Mouse (Mus musculus) liver, embryonic 11.5 days (tissue): ENCODE results near the gene Uqcrc1. TPM values are rescaled to one million over a fixed set of nuclear protein-coding genes. Genes with fewer than 3 reads are reported as not detected.

ENCODE experiments used
- ATAC-seq: fragments of 200-750 bp; cut with Nextera tagmentation; replicated peaks from 2 replicates; pipeline ENCODE4 v1.8.0; 2017; ENCODE audit warnings: moderate number of reproducible peaks, mild to moderate bottlenecking, moderate TSS enrichment, moderate library complexity; ENCODE audit not compliant: low FRiP score
- DNase-seq: peaks from one replicate; pipeline ENCODE4 v3.0.0-alpha.2; 2017; ENCODE audit warnings: low spot score
- H3K27ac ChIP-seq: fragments of 300-500 bp; sonication (generic); 2 replicates; pipeline ENCODE4 v1.5.1; 2014; ENCODE audit warnings: mild to moderate bottlenecking, low read depth, low read length, control low read depth
- H3K27me3 ChIP-seq: fragments of 300-500 bp; sonication (generic); replicated peaks from 2 replicates; pipeline ENCODE4 v1.6.1; 2014; ENCODE audit warnings: low read length, mixed read lengths; ENCODE audit not compliant: control insufficient read depth, insufficient read depth
- H3K36me3 ChIP-seq: fragments of 300-500 bp; sonication (generic); 2 replicates; pipeline ENCODE4 v1.6.1; 2014; ENCODE audit warnings: mild to moderate bottlenecking, low read length, moderate library complexity, mixed read lengths; ENCODE audit not compliant: control insufficient read depth, insufficient read depth
- H3K4me1 ChIP-seq: fragments of 300-500 bp; sonication (generic); replicated peaks from 2 replicates; pipeline ENCODE4 v1.6.1; 2014; ENCODE audit warnings: low read length, mixed read lengths; ENCODE audit not compliant: control insufficient read depth, insufficient read depth
- H3K4me2 ChIP-seq: fragments of 300-500 bp; sonication (generic); 2 replicates; pipeline ENCODE4 v1.6.1; 2014; ENCODE audit warnings: mild to moderate bottlenecking, control low read depth, moderate library complexity
- H3K4me3 ChIP-seq: fragments of 300-500 bp; sonication (generic); 2 replicates; pipeline ENCODE4 v1.5.1; 2014; ENCODE audit warnings: low read depth, low read length, control low read depth
- H3K9ac ChIP-seq: fragments of 300-500 bp; sonication (generic); 2 replicates; pipeline ENCODE4 v1.6.1; 2014; ENCODE audit warnings: low read depth, low read length, control low read depth
- H3K9me3 ChIP-seq: fragments of 300-500 bp; sonication (generic); 2 replicates; pipeline ENCODE4 v1.6.1; 2016; ENCODE audit warnings: low read length, inconsistent platforms, mixed read lengths; ENCODE audit not compliant: control insufficient read depth
- WGBS: fragments of 180-500 bp; shearing (Covaris S2); extraction: QIAGEN DNeasy Blood & Tissue Kit; methylation state at CpG from one replicate; pipeline ENCODE4 v1.1.7; 2014; 5-methylcytosine and 5-hydroxymethylcytosine counted together
- polyA plus RNA-seq: library from polyadenylated mRNA; unstranded; fragments of >200 nt; fragmentation: Nextera tagmentation; extraction: Ambion mirVana; gene quantifications from 2 replicates; pipeline ENCODE4 v1.2.1, GENCODE M21; 2014

Gene Uqcrc1
- polyA plus RNA-seq, 1 experiment from 2014 or later = 547 TPM

DNA sequence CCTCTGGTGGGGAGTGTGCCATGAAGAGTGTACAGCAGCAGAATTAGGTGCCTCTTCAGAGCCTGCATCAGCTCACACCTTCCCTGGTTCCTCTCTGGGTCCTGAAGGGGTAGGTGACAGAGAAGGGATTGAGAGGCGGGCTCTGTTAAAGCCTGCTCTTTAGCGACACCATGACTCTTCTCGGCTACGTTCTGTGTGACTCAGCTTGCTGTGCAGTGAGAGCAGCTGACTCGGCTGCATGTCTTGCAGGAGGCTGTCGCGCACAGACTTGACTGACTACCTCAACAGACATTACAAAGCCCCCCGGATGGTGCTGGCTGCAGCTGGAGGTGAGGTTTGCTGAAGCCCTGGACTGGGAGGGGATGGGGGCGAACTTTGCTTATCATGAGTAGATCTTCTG is 8.7 kb downstream of the Uqcrc1 start:
- Histone ChIP-seq H3K27me3 (no peaks in the 10 kb centered on the region), H3K9me3 (no peaks in the 10 kb centered on the region), H3K9ac (0 out of 2 replicates have a peak overlapping the region, but pooled peaks have one; percentile 12), H3K4me3 (no peak overlapping the region), H3K36me3 (peaks cover 72% of the 10 kb centered on the region), H3K4me1 (no peaks in the 10 kb centered on the region; the same call in 1 of the 2 replicates), H3K4me2 (no peak overlapping the region), H3K27ac (no peak overlapping the region)
- no peak for ATAC-seq
- DNase-seq = no peak
- 81% methylated on average over 9 of the region's 9 CpGs for WGBS

DNA sequence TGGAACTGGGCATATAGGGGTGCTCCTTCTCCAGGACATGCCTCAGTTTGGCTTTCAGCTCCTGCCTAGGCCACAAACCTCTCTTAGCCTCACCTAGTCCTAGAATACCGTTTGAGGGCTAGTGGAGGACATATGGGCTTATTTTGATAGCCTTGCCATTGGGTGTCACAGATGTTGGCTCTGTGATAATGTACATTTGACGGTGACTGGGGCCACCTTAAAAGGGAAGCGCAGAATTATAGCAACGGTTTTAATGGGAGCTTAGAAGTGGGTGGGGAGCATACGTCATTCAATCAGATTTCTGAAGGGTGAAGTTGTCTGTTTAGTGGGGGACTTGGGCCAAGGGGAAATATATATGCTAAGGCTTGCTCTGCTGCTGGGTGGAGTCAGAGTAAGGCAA is 9.2 kb downstream of the Uqcrc1 start:
- peak; percentile 42; the same call in 1 of the 2 replicates for ATAC-seq
- no peak for DNase-seq
- Histone ChIP-seq H3K4me2 (no peak overlapping the region), H3K9me3 (no peaks in the 10 kb centered on the region), H3K4me1 (no peaks in the 10 kb centered on the region; the same call in 1 of the 2 replicates), H3K27me3 (no peaks in the 10 kb centered on the region), H3K4me3 (no peak overlapping the region), H3K9ac (no peak overlapping the region), H3K36me3 (peaks cover 72% of the 10 kb centered on the region), H3K27ac (no peak overlapping the region)
- 71% methylated on average over 5 of the region's 5 CpGs for WGBS

DNA sequence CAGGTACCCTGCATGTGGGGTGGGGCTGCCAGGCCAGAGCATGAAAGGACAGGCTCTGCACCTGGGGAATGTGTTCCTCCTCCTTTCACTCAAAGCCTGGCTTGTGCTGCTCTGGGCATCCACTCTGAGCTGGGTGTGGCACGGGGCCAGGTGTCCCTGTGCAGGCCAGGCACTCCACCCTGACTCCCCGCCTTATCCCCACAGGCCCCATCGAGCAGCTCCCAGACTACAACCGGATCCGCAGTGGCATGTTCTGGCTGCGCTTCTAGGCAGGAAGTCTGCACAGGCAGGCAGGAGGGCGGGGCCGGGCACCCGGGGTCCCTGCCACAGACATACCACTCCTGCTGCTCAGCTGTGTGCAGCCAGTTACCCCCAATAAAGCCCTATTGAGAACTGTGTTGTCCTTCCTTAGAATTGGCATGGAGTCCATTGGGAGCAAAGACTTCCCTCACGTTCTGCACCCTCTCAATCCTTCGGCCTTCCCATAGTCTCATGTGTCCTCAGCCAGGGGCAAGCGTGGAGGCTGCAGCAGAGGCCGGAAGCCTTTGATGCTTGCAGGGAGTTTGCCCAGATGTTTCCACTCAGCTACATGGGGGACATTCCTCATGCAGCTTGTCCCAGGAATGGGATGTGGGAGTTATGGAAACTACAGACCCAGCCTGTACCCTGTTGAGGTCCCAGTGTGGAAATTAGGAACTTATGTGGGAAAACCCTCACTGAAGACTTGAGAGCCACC is 13.0 kb downstream of the Uqcrc1 start:
- Histone ChIP-seq H3K27me3 (peaks cover 20% of the 10 kb centered on the region), H3K4me3 (no peak overlapping the region), H3K9me3 (no peaks in the 10 kb centered on the region), H3K27ac (no peak overlapping the region), H3K4me1 (no peaks in the 10 kb centered on the region), H3K4me2 (no peak overlapping the region), H3K9ac (no peak overlapping the region), H3K36me3 (peaks cover 50% of the 10 kb centered on the region)
- WGBS = 89% methylated on average over 13 of the region's 13 CpGs
- ATAC-seq (no peak), DNase-seq (no peak)

DNA sequence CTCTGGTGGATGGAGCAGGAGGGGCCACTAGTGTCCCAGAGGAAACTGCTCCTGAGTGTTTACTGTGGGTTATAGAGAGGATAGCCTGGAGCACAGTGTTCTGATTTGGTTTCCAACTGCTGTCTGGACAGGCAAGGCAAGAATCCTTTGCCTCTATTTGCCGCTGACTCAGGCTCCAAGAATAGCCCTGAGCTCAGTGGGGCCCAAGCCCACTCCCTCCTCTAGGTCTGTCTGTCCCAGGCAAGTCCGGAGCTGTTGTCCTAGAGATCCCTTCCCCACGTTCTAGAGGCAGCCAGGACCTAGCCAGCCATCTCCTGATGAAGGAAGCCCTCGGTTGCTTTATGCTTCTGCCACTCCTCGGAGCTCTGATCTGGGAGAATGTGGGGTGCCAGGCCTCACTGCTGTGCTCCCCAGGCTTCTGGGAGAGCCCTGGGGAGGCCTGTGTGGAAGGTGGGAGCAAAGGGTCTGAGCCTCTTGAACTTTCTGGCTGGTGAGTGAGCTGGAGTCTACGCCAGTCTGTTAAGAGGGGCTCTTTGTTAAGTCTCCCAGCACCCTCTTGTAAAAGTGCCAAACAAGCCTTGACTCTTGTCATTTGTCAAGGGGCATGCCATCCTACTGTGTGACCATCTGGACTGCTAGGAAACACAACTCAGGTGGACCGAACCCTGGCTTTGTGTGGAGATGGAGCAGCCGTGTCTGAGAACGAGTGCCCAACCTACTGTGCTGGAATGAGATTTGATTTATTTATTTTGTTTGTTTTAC is 13.7 kb downstream of the Uqcrc1 start:
- WGBS = 83% methylated on average over 9 of the region's 9 CpGs
- DNase-seq (no peak), ATAC-seq (no peak)
- Histone ChIP-seq H3K27ac (no peak overlapping the region), H3K9me3 (no peaks in the 10 kb centered on the region), H3K9ac (no peak overlapping the region), H3K4me1 (no peaks in the 10 kb centered on the region), H3K36me3 (peaks cover 43% of the 10 kb centered on the region), H3K27me3 (peaks cover 23% of the 10 kb centered on the region), H3K4me3 (no peak overlapping the region), H3K4me2 (no peak overlapping the region)

DNA sequence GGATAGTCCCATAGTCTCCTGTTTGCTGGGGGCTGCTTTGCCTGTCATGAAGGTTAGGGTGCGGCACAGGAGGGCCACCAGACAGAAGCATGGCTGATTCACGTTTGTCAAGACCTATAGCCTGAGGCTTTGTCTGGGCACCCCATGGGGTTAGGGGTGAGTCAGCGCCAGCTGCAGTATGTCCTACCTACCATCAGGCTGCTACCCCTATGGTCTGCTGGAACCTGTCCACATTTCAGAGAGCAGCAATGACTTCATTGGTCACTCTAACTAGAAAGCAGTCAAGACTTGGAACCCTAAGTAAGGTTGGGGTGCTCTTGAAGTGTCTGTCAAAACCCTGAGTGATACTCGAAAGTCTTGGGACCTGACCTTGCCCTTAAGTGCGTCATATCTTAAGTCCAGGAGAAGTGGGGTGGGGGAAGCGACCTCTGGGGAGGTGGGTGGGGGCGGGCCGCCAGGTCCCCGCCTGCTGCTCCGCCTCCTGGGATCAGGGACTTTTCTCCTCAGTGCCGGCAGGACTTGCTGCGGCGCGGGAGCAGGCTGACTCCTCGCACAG is 16.7 kb downstream of the Uqcrc1 start, which contains the start of gene Col7a1:
Col7a1 (plus strand) TSS at position 506 of the 556 bp plus-strand sequence.
- Histone ChIP-seq H3K27ac (no peak within 1 kb of the TSS), H3K4me1 (no peaks in the 10 kb centered on the region), H3K9me3 (no peaks in the 10 kb centered on the region), H3K4me3 (0 out of 2 replicates have a peak within 1 kb of the TSS, but pooled peaks have one; percentile 15), H3K36me3 (peaks cover 21% of the 10 kb centered on the region), H3K9ac (no peak within 1 kb of the TSS), H3K4me2 (peak within 1 kb of the TSS; percentile 49), H3K27me3 (peaks cover 23% of the 10 kb centered on the region)
- no peak for ATAC-seq
- DNase-seq = no peak
- 12% methylated on average over 15 of the region's 15 CpGs for WGBS

DNA sequence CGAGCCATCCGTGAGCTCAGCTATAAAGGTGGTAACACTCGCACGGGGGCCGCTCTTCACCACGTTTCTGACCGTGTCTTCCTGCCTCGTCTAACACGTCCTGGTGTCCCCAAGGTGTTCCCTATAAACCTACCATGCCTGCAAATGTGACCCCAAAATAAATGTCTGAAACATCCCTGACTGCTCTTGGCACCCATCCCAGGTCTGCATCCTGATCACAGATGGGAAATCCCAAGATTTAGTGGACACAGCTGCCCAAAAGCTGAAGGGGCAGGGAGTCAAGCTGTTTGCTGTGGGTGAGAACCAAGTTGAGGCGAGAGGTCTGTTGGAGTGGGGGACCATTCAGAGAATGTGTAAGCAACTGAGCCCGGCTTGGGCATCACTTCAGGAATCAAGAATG is 18.8 kb downstream of the Uqcrc1 start:
- DNase-seq = no peak
- no peak overlapping the region for H3K9ac ChIP-seq
- H3K4me1 ChIP-seq = no peaks in the 10 kb centered on the region
- no peak for ATAC-seq
- H3K27me3 ChIP-seq = peaks cover 23% of the 10 kb centered on the region
- H3K36me3 ChIP-seq = peaks cover 2% of the 10 kb centered on the region
- no peak overlapping the region for H3K27ac ChIP-seq
- 85% methylated on average over 11 of the region's 11 CpGs for WGBS
- no peaks in the 10 kb centered on the region for H3K9me3 ChIP-seq
- H3K4me2 ChIP-seq = no peak overlapping the region
- H3K4me3 ChIP-seq = no peak overlapping the region

DNA sequence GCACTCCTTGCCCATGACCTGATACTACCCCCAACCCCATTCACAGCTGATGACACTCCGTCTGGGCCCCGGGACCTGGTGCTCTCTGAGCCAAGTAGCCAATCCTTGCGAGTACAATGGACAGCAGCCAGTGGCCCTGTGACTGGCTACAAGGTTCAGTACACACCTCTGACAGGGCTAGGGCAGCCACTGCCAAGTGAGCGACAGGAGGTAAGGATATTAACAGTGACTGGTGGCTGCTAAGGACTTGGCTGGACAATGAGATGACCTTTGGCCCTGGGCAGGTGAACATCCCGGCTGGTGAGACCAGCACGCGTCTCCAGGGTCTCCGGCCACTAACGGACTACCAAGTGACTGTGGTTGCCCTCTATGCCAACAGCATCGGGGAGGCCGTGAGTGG is 19.4 kb downstream of the Uqcrc1 start:
- no peak overlapping the region for H3K27ac ChIP-seq
- H3K36me3 ChIP-seq = no peaks in the 10 kb centered on the region
- no peak overlapping the region for H3K9ac ChIP-seq
- no peak overlapping the region for H3K4me2 ChIP-seq
- ATAC-seq (no peak), DNase-seq (no peak)
- peaks cover 23% of the 10 kb centered on the region for H3K27me3 ChIP-seq
- H3K4me3 ChIP-seq = no peak overlapping the region
- H3K9me3 ChIP-seq = no peaks in the 10 kb centered on the region
- 83% methylated on average over 11 of the region's 11 CpGs for WGBS
- no peaks in the 10 kb centered on the region for H3K4me1 ChIP-seq

DNA sequence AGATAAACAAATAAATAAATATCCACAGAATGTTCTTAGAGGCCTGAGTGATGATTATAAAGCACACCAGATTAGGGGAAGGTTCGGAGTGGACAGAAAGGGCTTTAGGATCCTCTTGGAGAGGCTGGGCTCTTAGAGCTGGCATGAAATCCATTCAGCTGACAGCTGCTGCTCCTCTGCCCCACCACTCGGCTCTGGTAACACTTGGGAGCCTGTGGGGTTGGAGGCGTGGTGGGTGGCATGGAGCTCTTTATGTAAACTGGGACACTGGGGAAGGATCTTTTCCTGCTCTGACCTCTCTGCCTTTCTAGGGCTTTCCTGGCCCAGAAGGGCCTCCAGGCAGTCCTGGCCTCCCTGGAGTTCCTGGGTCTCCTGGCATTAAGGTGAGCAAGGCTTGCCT is 27.1 kb downstream of the Uqcrc1 start:
- ATAC-seq = no peak
- Histone ChIP-seq H3K9ac (no peak overlapping the region), H3K4me3 (no peak overlapping the region), H3K36me3 (no peaks in the 10 kb centered on the region), H3K4me1 (no peaks in the 10 kb centered on the region), H3K27ac (no peak overlapping the region), H3K4me2 (no peak overlapping the region), H3K27me3 (no peaks in the 10 kb centered on the region), H3K9me3 (no peaks in the 10 kb centered on the region)
- WGBS = 71% methylated on average over 3 of the region's 3 CpGs
- DNase-seq = no peak
